Mouse (Mus musculus): Measurements from ENCODE around the gene Rnase2b. TPM values are rescaled to one million over a fixed set of nuclear protein-coding genes. Genes with fewer than 3 reads are reported as not detected.
"Not testable (repeated sequence)": the region's sequence is repeated elsewhere in the genome, so short reads cannot be mapped to it uniquely, and the experiment has no call there.

Gene Rnase2b
- not detected in 2 replicates for polyA plus RNA-seq (2011; ENCODE audit: insufficient read depth, insufficient read length, low read depth, missing spikeins)

GRCm38 (mm10) chr14:51161976-51162375, at the start of gene Rnase2b:
Gene Rnase2b (plus strand): TSS chr14:51162260.
- H3K4me3 ChIP-seq (ENCODE audit: low read depth, low read length); H3K27me3 ChIP-seq (ENCODE audit: control insufficient read depth, insufficient read depth, low read length, poor library complexity, severe bottlenecking); H3K36me3 ChIP-seq (ENCODE audit: control insufficient read depth, insufficient read depth, low read length, poor library complexity, severe bottlenecking); H3K27ac ChIP-seq (ENCODE audit: insufficient read depth, low read length); H3K9me3 ChIP-seq (replicated peaks; ENCODE audit: control insufficient read depth, insufficient read depth, low read length, poor library complexity, severe bottlenecking); H3K4me1 ChIP-seq (ENCODE audit: control insufficient read depth, insufficient read depth, low read length); H3K9ac ChIP-seq (ENCODE audit: low read depth, poor library complexity, severe bottlenecking): not testable (repeated sequence)

GRCm38 (mm10) chr14:51113476-51113875, 48.6 kb upstream of the Rnase2b start:
- Histone ChIP-seq H3K9me3 (replicated peaks; ENCODE audit: control insufficient read depth, insufficient read depth, low read length, poor library complexity, severe bottlenecking) (no peaks in the 10 kb centered on the region), H3K9ac (ENCODE audit: low read depth, poor library complexity, severe bottlenecking) (no peak overlapping the region), H3K4me1 (ENCODE audit: control insufficient read depth, insufficient read depth, low read length) (no peaks in the 10 kb centered on the region), H3K27ac (ENCODE audit: insufficient read depth, low read length) (no peak overlapping the region), H3K27me3 (ENCODE audit: control insufficient read depth, insufficient read depth, low read length, poor library complexity, severe bottlenecking) (no peaks in the 10 kb centered on the region; the same call in 1 of the 2 replicates), H3K36me3 (ENCODE audit: control insufficient read depth, insufficient read depth, low read length, poor library complexity, severe bottlenecking) (no peaks in the 10 kb centered on the region), H3K4me3 (ENCODE audit: low read depth, low read length) (no peak overlapping the region)
- no peak for TF ChIP-seq EP300 (IDR thresholded peaks at IDR 0.05; ENCODE audit: insufficient read depth, low read depth, low read length)
- TF ChIP-seq CTCF (IDR thresholded peaks at IDR 0.05; ENCODE audit: low read depth, low read length), result no peak
- no peak for TF ChIP-seq POLR2A (IDR thresholded peaks at IDR 0.05; ENCODE audit: insufficient read depth, low read length)

- Histone ChIP-seq H3K36me3 (ENCODE audit: control insufficient read depth, insufficient read depth, low read length, poor library complexity, severe bottlenecking) (no peaks in the 10 kb centered on the region), H3K9me3 (replicated peaks; ENCODE audit: control insufficient read depth, insufficient read depth, low read length, poor library complexity, severe bottlenecking) (no peaks in the 10 kb centered on the region), H3K4me3 (ENCODE audit: low read depth, low read length) (no peak within 1 kb of the TSS), H3K4me1 (ENCODE audit: control insufficient read depth, insufficient read depth, low read length) (no peaks in the 10 kb centered on the region), H3K27me3 (ENCODE audit: control insufficient read depth, insufficient read depth, low read length, poor library complexity, severe bottlenecking) (no peaks in the 10 kb centered on the region; the same call in 1 of the 2 replicates), H3K27ac (ENCODE audit: insufficient read depth, low read length) (no peak within 1 kb of the TSS), H3K9ac (ENCODE audit: low read depth, poor library complexity, severe bottlenecking) (no peak within 1 kb of the TSS)
- TF ChIP-seq EP300 (IDR thresholded peaks at IDR 0.05; ENCODE audit: insufficient read depth, low read depth, low read length) (no peak), CTCF (IDR thresholded peaks at IDR 0.05; ENCODE audit: low read depth, low read length) (no peak), POLR2A (IDR thresholded peaks at IDR 0.05; ENCODE audit: insufficient read depth, low read length) (no peak)
Observed at GRCm38 (mm10) chr14:51113916-51114560, 48.0 kb upstream of the Rnase2b start, which contains the start of gene Eddm3b. Gene Eddm3b (plus strand): TSS chr14:51114426.

GRCm38 (mm10) chr14:51125684-51126083, 36.4 kb upstream of the Rnase2b start:
- Histone ChIP-seq H3K27ac (ENCODE audit: insufficient read depth, low read length) (no peak overlapping the region), H3K4me1 (ENCODE audit: control insufficient read depth, insufficient read depth, low read length) (no peaks in the 10 kb centered on the region), H3K9me3 (replicated peaks; ENCODE audit: control insufficient read depth, insufficient read depth, low read length, poor library complexity, severe bottlenecking) (no peaks in the 10 kb centered on the region), H3K36me3 (ENCODE audit: control insufficient read depth, insufficient read depth, low read length, poor library complexity, severe bottlenecking) (no peaks in the 10 kb centered on the region), H3K4me3 (ENCODE audit: low read depth, low read length) (no peak overlapping the region), H3K27me3 (ENCODE audit: control insufficient read depth, insufficient read depth, low read length, poor library complexity, severe bottlenecking) (no peaks in the 10 kb centered on the region), H3K9ac (ENCODE audit: low read depth, poor library complexity, severe bottlenecking) (no peak overlapping the region)
- TF ChIP-seq EP300 (IDR thresholded peaks at IDR 0.05; ENCODE audit: insufficient read depth, low read depth, low read length) (no peak), CTCF (IDR thresholded peaks at IDR 0.05; ENCODE audit: low read depth, low read length) (no peak), POLR2A (IDR thresholded peaks at IDR 0.05; ENCODE audit: insufficient read depth, low read length) (no peak)

- TF ChIP-seq POLR2A (IDR thresholded peaks at IDR 0.05; ENCODE audit: insufficient read depth, low read length) (no peak), CTCF (IDR thresholded peaks at IDR 0.05; ENCODE audit: low read depth, low read length) (no peak), EP300 (IDR thresholded peaks at IDR 0.05; ENCODE audit: insufficient read depth, low read depth, low read length) (no peak)
- Histone ChIP-seq H3K9ac (ENCODE audit: low read depth, poor library complexity, severe bottlenecking) (no peak overlapping the region), H3K4me3 (ENCODE audit: low read depth, low read length) (no peak overlapping the region), H3K4me1 (ENCODE audit: control insufficient read depth, insufficient read depth, low read length) (no peaks in the 10 kb centered on the region), H3K36me3 (ENCODE audit: control insufficient read depth, insufficient read depth, low read length, poor library complexity, severe bottlenecking) (no peaks in the 10 kb centered on the region), H3K27me3 (ENCODE audit: control insufficient read depth, insufficient read depth, low read length, poor library complexity, severe bottlenecking) (no peaks in the 10 kb centered on the region), H3K27ac (ENCODE audit: insufficient read depth, low read length) (no peak overlapping the region), H3K9me3 (replicated peaks; ENCODE audit: control insufficient read depth, insufficient read depth, low read length, poor library complexity, severe bottlenecking) (no peaks in the 10 kb centered on the region)
Observed at GRCm38 (mm10) chr14:51127648-51128258, 34.3 kb upstream of the Rnase2b start.
